Mouse (Mus musculus) heart, adult 9 months (tissue): ENCODE results near the gene Aebp2.
"Not testable (repeated sequence)": the region's sequence is repeated elsewhere in the genome, so short reads cannot be mapped to it uniquely, and the experiment has no call there.

Experiments
- DNase-seq, 2 experiments: peaks; one replicate each; pipeline ENCODE4 v3.0.0; 2022; ENCODE audit warnings: low spot score in 2 of 2

The Aebp2 gene

GRCm38 (mm10) chr6:140651923-140652322, 29.5 kb downstream of the Aebp2 start:
- DNase-seq: no peak

GRCm38 (mm10) chr6:140655451-140655850, 33.0 kb downstream of the Aebp2 start:
- DNase-seq: no peak

- no peak for DNase-seq
Observed at GRCm38 (mm10) chr6:140656991-140657390, 34.5 kb downstream of the Aebp2 start.

GRCm38 (mm10) chr6:140657920-140658522, 35.6 kb downstream of the Aebp2 start:
- no peak for DNase-seq

DNA sequence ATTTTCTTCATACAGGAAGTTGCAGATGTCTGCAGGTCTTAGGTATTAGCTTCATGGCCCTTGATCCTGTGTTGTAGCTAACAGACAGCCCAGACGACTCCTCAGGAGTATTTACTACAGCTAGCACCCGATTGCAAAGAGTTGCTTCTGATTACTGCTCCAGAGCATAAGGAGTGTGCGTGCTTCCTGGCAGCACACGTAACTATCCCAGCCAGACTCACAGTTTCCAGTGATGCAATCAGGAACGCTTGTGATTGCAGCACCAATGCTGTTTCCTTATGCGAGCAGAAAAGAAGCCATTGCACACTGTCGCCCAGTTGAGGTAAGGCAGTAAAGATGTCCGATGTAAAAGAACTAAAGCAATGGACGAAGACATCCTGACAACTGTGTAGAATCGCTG, 38.6 kb downstream of the Aebp2 start:
- DNase-seq: no peak

DNA sequence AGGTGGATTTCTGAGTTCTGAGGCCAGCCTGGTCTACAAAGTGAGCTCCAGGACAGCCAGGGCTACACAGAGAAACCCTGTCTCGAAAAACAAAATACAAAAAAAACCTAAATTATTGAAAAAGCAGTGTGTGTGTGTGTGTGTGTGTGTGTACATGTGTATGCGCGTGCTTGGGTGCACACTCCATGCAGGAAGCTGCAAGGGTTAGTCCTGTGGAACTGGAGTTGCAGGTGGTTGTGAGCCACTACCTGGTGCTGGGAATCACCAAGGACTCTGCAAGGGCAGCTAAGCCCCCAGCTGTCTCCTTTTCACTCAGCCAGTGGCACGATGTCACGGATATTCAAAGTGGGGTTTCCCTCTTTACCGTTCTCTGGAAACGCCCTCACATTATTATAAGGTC, 39.3 kb downstream of the Aebp2 start:
- no peak for DNase-seq

DNA sequence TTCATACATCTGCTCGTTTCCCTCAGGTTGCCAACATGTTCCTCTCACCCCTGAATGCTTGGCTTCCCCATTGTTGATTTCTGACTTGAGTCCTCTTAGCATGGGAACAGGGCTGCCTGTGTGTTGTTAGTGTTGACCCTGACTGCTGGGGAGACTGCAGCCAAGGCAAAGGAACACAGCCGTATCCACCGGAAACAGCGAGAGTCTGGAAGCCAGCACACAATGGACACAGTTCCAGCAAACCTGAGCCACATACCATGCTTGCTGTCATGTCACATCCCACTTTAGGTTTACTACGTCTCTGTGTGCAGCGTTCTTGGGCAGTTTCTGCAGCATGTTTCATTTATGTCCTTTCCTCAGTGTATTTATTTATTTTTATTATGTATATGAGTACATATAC, 39.8 kb downstream of the Aebp2 start:
- DNase-seq: peak in 1 of 2 experiments; percentile 12

DNA sequence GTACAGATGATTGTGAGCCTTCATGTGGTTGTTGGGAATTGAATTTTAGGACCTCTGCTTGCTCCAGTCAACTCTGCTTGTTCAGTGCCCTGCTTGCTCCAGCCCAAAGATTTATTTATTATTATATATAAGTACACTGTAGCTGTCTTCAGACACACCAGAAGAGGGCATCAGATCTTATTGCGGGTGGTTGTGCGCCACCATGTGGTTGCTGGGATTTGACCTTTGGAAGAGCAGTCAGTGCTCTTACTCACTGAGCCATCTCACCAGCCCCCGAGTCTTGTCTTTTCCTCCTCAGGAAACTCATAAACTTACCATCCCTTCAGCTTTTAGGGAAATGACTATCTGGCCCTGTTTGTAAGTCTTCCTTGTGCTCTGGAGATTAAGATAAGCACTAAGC, 40.2 kb downstream of the Aebp2 start:
- DNase-seq: not testable (repeated sequence)

GRCm38 (mm10) chr6:140664611-140665010, 42.1 kb downstream of the Aebp2 start:
- no peak for DNase-seq

DNA sequence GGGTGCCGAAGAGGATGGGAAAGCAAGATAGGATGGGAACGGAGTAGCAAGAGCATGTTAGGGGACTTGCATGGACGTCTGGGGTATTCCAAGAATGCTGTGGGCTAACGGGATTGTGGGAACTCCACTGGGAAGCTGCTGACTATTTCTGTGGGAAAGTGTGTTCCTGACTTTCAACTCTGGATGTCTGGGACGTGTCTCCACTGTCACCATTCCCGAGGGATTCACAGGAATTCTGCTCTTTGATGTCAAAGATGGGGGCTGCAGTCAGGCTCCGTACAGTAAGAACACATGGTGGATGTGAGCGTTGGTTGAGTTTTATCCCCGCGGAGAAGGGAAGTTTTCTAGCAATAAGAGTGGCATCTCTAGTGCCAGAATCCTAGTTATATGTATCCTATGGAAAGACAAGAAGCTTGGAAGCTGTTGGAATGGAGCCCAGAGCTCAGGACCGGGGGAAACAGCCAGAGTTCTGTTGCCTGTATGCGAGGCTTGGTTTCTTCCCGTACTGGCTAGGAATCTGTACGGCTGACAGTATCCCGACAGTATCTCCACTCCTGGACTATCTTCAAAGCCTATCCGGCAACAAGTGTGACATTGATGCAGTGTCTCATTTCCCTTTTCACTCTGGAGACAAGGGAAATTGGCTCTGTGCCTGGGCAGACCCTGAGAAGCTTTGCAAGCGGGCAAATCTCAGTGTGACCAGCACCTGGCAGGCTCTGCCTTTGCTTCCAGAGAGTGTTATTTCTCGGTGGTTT, 44.2 kb downstream of the Aebp2 start:
- peak; percentile 17 to 20 for DNase-seq

GRCm38 (mm10) chr6:140667289-140667906, 44.9 kb downstream of the Aebp2 start:
- DNase-seq: no peak

GRCm38 (mm10) chr6:140674414-140674813, 52.0 kb downstream of the Aebp2 start:
- no peak for DNase-seq

DNA sequence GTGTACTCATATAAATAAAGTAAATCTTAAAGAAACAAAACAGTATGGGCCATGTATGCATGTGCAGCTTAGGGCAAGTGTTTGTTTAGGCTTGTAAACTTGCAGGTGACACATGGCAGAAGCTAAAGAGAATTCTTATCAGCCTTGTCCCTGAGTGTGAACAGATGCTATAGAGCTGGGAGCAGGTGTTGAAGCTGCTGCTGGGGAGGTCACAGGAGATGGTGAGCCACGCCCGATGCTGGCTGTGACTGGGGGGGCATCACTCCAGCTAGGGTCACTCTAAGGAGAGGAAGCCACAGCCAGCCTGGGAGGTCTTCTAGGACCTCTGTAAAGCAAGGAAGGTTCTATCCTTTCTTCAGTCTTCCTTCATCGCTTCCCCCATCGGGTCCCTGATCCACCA, 53.6 kb downstream of the Aebp2 start:
- DNase-seq: no peak

GRCm38 (mm10) chr6:140677041-140677440, 54.6 kb downstream of the Aebp2 start:
- DNase-seq: no peak

DNA sequence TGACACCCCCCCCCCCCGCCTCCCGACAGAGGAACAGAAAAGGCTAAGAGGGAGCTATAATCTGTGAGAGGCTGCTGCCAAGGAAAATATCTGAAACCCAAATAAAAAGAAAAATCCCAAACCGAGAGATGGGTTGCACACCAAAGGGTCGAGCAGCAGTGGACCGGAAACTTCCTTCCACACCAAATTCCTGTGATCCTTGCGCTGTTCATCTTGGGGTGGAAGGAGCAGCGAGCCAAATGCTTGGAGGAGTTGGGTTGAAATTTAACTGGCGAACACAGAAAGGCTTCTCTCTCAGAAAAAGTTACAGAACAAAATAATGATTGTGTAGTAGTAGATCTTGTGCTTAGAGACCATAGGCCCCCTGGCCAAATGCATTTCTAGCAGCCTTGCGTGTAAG, 55.5 kb downstream of the Aebp2 start:
- DNase-seq: no peak

DNA sequence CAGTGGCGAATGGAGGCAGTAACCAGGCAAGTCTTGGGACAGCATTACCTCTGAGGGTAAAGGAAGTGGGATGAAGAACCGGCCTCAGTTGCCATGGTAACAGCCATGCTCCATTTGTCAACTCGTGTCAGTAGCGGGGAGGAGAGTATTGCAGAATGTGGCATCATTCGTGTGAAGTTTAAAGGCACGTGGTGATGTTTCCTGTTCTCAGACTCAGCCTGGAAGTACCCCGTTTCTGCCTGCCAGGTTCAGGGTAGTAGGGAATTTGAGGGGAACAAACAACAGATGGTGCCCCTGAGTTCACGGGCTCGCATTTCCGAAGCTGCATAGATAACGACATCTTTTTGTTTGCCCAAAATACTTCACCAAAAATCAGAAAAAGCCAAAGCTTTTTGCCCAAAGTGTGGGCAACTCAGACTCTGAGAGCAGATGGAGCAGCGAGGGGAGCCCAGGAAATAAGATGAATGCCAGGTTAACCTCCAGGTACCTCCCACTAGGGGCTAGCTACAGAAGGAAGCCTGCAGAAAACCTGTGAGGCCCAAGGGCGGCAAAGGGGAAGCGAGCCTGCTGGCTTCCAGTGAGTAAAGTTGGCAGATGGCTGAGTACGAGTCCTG, 56.3 kb downstream of the Aebp2 start:
- DNase-seq: no peak

DNA sequence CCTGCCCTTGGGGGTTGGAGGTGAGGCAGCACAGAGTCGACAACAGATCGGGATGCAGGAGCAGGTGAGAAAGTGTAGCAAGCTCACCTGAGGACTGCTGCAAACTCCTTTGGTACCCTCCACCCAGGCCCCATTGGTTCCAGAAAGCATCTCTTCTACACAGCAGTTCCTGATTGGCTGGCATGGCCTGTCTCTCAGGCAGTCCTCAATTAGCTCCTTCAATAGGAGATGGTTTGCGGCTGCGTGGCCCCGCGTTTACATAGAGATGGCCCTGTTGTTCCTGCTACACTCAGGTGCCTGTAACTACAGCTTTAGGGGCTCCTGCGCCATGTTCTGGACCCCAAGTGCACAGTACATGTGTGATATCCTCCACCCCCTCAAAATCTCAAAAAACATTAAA, 58.2 kb downstream of the Aebp2 start:
- DNase-seq: no peak

DNA sequence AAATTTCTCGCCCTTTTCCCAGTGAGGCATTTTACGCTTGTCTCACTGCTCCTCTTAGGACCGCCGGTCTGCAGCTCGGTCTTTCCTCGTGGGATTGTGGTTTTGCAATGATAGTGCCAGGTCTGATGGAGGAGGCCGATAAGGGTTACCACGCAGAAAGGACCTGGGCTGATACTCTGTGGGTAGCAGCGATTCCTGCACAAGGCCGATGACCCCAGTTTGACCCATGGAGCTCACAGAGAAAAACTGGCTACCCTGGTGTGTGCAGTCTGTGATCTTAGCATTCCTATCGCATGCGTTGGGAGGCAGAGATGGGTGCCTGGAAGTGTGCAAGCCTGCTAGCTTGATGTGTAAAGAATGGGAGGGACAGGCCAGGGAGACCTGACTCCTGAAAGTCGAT, 60.4 kb downstream of the Aebp2 start:
- DNase-seq: no peak

GRCm38 (mm10) chr6:140684403-140684802, 61.9 kb downstream of the Aebp2 start:
- DNase-seq: no peak

GRCm38 (mm10) chr6:140689617-140690404, 67.3 kb downstream of the Aebp2 start:
- DNase-seq: peak in 1 of 2 experiments; percentile 15

DNA sequence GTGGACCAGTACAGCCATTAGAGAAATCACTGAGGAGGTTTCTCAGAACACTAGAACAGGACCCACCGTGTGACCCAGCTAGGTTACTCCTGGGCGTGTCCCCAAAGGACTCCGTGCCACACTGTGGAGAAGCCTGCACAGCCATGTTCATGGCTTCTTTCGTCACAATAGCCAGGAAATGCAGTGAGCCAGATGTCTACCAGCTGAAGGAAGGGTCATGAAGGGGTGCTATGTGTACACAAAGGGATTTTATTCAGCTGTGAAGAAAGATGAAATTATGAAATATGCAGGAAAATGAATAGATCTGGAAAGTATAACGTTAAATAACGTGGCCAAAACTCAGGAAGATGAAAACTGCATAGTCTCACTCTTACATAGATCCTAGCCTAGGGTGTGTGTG, 69.7 kb downstream of the Aebp2 start:
- no peak for DNase-seq
